Mouse (Mus musculus) B cell, adult 2 months (primary cell): Measurements from ENCODE around the gene Aagab.
A peak's percentile ranks its signal among the peaks of the same experiment; 100 is the strongest.

ENCODE experiments used
- DNase-seq, 2 experiments: peaks; one replicate each; pipeline ENCODE4 v3.0.0; 2022

Gene Aagab

DNA sequence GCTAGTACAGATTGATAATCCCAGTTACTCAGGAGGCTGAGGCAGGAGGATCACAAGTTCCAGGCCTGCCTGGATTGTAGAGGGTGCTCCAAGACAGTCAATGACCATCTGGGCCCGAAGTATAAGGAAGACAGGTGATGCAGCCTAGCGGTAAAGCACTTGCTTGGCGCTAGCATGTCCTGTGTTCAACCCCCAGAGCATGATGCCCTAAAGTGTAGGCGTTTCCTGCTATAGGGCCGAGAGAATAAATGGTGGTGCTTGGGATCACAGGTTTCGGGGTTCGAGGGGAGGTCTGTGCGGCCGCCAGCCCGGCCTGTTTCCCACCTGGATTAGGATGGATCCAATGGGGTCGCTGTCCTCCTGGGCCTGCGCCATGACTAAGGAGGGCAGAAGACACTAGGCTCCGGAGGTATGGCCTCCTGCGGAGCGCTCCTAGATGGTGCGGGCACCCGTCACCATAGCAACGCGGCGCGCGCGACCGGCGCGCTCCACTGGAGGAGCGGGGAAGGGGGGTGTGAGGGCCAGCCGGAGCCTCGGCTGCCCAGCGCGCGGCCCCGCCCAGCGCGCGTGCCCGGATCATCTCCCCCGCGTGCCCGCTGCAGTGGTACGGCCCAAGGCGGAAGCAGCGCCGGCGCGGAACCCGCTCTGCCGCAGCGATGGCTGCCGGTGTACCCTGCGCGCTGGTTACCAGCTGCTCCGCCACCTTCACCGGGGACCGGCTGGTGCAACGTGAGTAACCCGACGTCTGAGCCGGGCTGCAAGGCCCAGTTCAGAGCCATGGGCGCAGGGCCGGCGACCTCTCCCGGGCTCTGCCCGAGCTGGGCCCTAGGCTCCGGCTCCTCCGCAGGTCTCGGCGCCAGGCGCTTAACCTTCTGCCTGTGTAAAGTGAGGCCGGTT is at the start of gene Aagab, which contains the start of gene Iqch:
TSS of gene Aagab (plus strand) at position 618 of the 897 bp plus-strand sequence.
TSS of gene Iqch (minus strand) at position 451 of the 897 bp plus-strand sequence.
- DNase-seq, result peak; percentile 99

- no peak for DNase-seq
These were observed 48.8 kb upstream of the Aagab start for GRCm38 (mm10) chr9:63553628-63554027.

DNA sequence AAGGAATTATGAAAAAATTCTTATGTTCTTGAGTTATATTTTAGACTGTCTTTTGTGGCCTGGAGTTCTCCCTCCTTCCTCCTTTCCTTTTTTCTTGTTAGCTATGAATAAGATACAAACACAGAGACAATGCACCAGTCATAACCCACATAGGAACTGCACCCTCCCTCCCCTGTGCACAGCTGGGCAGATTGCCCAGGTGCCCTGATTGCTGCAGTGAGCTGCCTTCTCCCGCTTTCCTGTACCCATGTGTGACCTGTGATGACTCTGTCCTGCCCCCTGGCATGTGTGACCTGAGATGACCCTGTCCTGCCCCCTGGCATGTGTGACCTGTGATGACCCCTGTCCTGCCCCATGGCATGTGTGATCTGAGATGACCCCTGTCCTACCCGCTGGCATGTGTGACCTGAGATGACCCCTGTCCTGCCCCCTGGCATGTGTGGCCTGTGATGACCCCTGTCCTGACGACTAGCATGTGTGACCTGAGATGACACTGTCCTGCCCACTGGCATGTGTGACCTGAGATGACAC is 46.9 kb upstream of the Aagab start:
- DNase-seq, result no peak

DNA sequence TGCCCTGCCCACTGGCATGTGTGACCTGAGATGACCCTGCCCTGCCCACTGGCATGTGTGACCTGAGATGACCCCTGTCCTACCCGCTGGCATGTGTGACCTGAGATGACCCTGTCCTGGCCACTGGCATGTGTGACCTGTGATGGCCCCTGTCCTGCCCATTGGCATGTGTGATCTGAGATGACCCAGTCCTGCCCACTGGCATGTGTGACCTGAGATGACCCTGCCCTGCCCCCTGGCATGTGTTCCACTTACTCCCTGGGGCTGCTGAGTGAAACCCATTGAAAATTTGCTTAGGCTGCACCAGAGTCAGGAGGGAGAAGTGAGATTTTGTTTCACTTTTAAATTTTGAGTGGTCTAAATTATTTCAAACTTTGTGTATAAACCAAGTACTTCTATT is 46.1 kb upstream of the Aagab start:
- DNase-seq, result no peak

DNA sequence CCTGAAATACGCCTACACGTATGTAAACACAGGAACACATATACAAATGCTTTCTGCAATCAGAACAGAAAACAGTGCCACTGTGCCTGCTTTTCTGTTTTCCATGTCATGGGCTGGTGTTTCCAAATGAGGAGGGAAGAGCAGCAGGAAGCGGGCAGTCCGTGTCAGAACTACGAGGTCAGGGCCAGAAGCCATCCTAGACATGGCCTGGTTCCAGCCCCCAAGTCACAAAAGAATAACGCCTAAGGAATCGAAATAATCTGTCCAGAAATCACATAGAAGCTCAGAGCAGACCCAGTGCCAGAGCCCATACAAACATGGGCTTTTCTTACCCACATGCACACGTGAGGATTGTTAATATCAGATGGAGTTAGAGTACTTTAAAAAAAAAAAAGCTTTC is 45.5 kb upstream of the Aagab start:
- no peak for DNase-seq

DNA sequence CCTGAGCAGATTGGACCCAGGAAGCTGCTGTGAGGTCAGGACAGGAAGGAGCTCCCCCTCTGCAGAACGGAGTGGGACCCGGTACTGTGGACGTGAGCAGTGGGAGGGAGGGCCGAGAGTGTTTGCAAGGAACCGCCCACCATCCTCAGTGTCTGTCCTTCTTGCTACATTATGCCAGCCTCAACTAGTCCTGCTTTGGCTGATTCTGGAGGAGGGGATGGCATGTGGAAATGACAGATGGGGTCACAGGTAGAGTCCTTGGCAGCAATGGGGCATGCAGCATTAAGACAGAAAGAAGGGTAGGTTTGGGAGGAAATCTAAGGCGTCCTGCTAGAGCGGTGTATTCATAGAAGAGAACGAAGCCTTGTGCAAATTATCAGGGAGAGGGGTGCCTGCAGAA is 40.5 kb upstream of the Aagab start:
- no peak for DNase-seq

GRCm38 (mm10) chr9:63563436-63563835 is 39.0 kb upstream of the Aagab start:
- DNase-seq, result no peak

GRCm38 (mm10) chr9:63568314-63568713 is 34.1 kb upstream of the Aagab start:
- DNase-seq, result no peak

GRCm38 (mm10) chr9:63568808-63569207 is 33.7 kb upstream of the Aagab start:
- DNase-seq, result no peak

GRCm38 (mm10) chr9:63571895-63572294 is 30.6 kb upstream of the Aagab start:
- no peak for DNase-seq

DNA sequence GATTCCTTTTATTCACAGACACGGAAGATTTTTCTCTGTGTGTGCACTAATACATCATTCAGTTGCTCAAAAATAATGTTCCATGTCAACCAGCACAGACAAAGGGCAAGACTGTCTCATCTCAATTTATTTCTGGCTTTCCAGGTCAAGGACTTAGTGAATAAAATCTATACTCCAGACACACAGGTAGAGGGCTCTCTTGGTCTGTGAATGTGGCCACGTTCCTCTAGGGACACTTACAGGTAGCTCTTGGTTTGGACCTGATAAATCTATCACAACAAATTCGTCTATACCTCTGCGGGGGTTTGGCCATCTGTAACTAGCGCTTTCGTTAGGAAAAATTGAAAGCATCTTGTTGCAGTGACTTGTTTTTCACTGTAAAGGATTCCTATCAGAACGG is 29.6 kb upstream of the Aagab start:
- DNase-seq, result peak; percentile 5 to 13

DNA sequence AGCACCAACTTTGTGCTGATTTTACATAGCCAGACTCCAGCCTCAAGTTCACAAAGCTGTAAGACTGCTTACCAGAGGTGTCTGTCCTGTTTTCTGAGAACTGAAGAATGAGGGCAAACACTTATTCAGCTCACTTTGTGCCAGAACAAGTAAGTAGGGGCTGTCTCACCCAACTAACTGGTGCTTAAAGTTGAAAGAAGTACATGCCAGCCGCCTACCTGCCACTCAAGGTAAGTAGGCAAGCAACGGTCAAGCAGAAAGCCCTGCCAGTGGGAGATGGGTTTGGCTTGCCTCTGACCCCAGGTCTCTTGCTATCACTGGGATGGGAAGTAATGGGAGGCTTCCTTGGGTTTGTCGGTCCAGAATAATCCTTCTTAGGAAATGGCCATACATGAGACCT is 25.0 kb upstream of the Aagab start:
- no peak for DNase-seq

DNA sequence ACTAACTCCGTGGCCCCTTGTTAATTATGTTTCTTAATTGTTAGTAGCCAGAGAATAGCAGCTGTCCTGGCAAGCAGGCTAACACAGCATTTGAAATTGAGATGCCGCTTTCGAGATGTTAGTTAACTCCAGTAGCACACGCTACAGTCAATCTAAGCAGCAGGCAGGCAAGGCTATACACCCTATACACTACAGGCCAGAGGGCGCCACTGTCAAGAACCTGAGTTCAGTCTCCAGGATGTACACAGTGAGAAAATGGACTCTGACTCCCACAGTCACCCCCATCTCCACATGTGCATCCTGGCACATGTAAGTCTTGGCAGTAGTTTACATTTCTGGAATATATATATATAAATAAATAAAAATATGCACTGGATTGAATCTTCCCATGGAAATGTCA is 22.8 kb upstream of the Aagab start:
- peak in 1 of 2 experiments; percentile 7 for DNase-seq

DNA sequence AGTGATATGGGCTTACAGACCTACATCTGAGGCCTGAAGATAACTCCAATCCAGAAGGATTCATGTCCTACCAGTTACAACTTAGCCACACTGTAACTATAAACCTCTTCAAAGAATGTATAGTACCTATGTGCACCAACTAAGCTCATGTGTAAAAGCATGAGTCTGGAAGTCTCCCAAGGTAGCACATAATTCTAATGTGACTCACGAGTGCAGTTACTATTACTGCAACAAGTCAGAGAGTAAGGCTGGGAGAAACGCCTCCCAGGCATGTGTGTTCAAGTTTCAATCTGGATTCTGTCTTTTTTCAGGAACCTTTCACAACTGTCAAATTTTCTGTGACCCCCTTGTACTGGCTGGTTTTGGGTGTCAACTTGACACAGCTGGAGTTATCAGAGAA is 22.4 kb upstream of the Aagab start:
- DNase-seq, result no peak

GRCm38 (mm10) chr9:63581778-63582177 is 20.7 kb upstream of the Aagab start:
- no peak for DNase-seq

DNA sequence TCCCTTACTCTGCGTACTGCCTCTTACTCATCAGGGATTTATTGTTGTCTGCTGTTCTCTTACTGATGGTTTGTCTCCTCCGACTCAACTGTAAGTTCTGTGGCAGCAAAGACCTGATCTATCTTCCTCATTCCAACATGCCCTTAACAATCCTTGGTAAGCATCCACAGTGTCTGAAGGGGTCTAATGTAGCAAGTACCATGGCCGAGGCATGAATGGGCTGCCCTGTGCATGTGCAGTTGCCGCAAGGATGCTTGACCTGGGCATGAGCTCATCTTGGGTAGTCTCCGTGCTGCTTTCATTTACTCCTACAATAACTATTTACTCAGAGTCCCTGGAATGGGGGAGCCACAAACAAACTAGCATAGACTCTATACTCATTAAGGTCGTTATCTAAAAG is 17.2 kb upstream of the Aagab start:
- DNase-seq, result no peak

- no peak for DNase-seq
These were observed 13.3 kb upstream of the Aagab start for GRCm38 (mm10) chr9:63589209-63589608.

DNA sequence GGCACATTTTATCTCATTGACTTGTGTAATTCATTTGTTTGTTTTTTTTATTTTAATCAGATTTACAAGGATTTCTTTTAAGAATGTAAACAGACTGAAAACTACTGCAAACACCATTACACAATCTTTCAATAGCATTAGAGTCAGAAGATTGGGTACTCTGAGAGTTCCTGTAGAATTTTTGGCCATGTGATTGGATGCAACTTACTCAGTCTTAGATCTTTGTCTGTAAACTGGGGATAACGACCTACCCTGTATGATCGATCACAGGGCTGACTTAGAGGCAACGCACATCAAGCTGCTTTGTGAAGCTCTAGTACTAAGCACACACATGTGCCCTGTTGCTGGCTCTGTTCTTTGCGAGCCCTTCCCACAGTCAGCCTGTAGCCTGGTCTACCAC is 11.9 kb upstream of the Aagab start:
- no peak for DNase-seq

DNA sequence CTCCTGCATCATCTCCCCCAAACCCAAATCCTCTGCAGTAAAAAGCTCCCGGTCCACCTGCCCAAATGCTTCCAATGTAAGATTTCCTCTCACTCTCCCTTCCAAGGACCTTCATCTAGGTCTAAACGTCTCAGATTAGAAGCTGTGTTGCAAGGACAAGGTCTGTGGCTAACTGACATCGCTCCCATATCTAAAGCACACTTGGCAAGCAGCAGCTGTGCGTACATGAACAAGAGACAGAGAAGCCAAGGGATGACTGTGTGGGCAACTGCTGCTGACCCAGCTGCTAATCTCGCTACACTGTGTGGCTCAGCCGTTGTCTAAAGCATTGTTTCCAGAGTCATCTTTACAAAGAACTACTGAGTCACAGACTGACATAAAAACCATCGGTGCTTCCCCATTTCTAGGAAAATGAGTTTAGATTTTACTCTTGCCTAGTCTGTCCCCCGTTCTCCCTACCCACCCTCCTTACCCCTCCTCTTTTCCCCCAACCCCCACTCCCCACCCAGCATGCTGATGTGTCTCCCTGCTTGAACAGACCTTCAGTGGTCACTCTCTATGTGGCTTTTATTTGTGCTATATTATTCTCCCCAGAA is 10.7 kb upstream of the Aagab start:
- no peak for DNase-seq

GRCm38 (mm10) chr9:63595032-63595431 is 7.4 kb upstream of the Aagab start:
- DNase-seq, result no peak

DNA sequence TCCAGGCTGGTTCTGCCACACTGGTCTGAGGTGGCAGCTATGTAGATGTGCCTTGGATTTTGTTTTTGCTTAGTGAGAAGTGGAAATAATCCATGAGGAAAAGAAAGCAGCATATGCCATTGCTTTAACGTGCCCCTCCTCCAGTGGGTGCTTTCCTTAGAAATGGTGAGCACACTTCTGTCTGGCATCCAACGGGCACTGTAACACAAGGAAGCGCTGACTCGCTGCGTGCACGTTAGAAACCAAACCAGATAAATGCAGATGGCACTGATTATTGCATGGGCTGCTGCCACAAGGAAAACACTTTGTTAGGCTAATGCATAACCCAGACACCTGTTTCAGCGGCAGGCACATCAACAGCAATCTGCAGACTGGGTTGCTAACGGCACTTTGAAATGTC is 6.8 kb upstream of the Aagab start:
- no peak for DNase-seq

DNA sequence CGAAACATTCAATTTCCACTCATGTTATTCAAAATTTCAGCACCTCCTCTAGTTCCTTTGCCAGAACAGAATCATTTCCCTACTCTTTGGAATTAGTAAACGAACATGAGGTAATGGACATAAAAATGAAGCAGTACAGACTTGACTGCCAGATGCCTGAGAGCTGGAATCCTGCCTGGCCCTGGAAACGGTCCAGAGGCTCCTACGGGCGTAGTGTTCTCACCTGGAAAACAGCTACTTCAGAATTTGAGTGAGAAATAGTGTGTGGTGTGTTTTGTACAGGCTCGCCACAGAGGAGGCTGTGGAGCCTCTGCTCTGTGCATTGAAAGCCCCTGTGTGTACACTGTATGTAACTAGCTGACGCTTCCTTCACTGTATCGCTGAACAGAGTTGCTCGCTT is 5.8 kb upstream of the Aagab start:
- no peak for DNase-seq

GRCm38 (mm10) chr9:63603849-63604248 is 1.4 kb downstream of the Aagab start:
- DNase-seq, result no peak

DNA sequence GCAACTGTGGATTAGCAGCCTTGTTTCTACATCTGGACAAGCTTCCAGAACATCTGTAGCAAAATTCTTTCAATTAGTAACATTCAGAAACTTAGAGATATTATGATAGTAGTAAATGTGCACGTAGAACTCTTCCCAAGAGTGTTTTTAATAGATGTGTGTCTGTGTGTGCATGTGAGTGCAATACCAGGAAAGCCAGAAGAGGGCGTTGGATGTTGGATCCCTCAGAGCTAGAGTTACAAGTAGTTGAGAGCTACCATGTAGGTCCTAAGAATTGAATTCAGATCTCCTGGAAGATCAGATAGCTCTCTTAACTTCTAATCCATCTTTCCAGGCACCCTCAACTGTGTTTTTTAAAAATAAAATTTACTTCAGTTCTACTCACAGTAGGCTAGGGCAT is 4.1 kb downstream of the Aagab start:
- peak; percentile 38 for DNase-seq
